Mouse (Mus musculus) cortical plate, adult 2 months (tissue): ENCODE results near the gene Kndc1.

ENCODE experiments used
- CTCF ChIP-seq: fragments of 200-500 bp; IDR thresholded peaks from 2 replicates; pipeline ENCODE4 v1.5.1; 2011; ENCODE audit warnings: mild to moderate bottlenecking, control low read depth, low read length; ENCODE audit not compliant: insufficient read depth; ENCODE audit errors: extremely low read depth
- POLR2A ChIP-seq: fragments of 200-500 bp; IDR thresholded peaks from 2 replicates; pipeline ENCODE4 v1.6.1; 2011; ENCODE audit warnings: mild to moderate bottlenecking, low read length, control low read depth; ENCODE audit not compliant: insufficient read depth; ENCODE audit errors: extremely low read depth

DNA sequence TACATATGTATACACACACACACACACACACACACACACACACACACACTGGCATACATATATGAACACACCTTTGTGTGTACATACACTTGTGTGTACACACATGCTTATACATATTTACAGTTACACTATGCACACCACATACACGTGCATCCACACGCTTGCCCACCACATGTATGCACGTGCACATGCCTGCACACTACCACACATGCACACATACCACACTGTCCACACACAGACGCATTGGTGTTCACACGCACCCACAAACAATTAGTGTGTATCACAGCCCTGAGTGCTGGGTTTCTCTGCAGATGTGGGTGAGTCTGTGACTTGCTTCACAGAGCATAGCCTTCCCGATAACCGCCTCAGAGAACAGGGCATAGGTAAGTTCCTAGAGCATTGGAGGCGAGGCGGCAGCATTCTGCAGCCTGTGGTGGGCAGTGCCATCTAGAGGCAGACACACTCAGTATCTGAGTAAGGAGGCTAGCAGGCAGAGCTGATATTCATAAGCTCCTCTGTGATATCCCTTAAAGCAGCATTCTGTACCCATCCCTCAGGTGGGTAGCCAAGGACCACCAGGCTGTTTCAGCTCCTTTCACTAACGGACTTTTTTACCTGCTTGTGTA lies 17.2 kb upstream of the Kndc1 start:
- TF ChIP-seq CTCF = peak; percentile 94
- no peak for TF ChIP-seq POLR2A
